ENCODE assay signal across 14 mouse cellular contexts in genomic region chr17:31037331-31037730, GRCm38 (mm10).
"Had no signal": no experiment of that assay in that cellular context is flagged by ENCODE, and none has a peak within 500 bp of the region (broad histone marks: within the 10 kb centered on the region; RNA-seq: fewer than 3 reads in every experiment).

No protein-coding gene starts in this region.

- H3K9me3 ChIP-seq: limb, embryonic 15.5 days; liver, embryonic 12.5 days; lung, embryonic 15.5 days; midbrain, embryonic 15.5 days had no signal

- DNase-seq: kidney, adult 11 months; kidney, adult 9 months; kidney, postnatal 36 days; left cerebral cortex, postnatal 4 days; lung, postnatal 14 days; retina, postnatal 1 day; thymus, postnatal 36 days had no signal

- H3K4me3 ChIP-seq: limb, embryonic 15.5 days; liver, embryonic 12.5 days; lung, embryonic 15.5 days; midbrain, embryonic 10.5 days; midbrain, embryonic 15.5 days; neural tube, embryonic 13.5 days had no signal

- H3K4me1 ChIP-seq: lung, embryonic 15.5 days had no signal

- H3K36me3 ChIP-seq: limb, embryonic 15.5 days; liver, embryonic 12.5 days; lung, embryonic 15.5 days; midbrain, embryonic 10.5 days; midbrain, embryonic 15.5 days; neural tube, embryonic 13.5 days had no signal

- H3K27ac ChIP-seq: kidney, postnatal 0 days; limb, embryonic 15.5 days; liver, embryonic 12.5 days; lung, embryonic 15.5 days; midbrain, embryonic 10.5 days; midbrain, embryonic 15.5 days; neural tube, embryonic 13.5 days had no signal

- H3K27me3 ChIP-seq: limb, embryonic 15.5 days; lung, embryonic 15.5 days; midbrain, embryonic 15.5 days; neural tube, embryonic 13.5 days had no signal
